Mouse (Mus musculus): ENCODE data around the gene Vmn1r174.
"Not testable (repeated sequence)": the region's sequence is repeated elsewhere in the genome, so short reads cannot be mapped to it uniquely, and the experiment has no call there.

Vmn1r174 gene

GRCm38 (mm10) chr7:23751970-23752369, at the start of gene Vmn1r174:
Gene Vmn1r174, plus strand, starts transcription at chr7:23752270.
- not testable (repeated sequence) for DNase-seq (ENCODE audit: low read depth)

DNA sequence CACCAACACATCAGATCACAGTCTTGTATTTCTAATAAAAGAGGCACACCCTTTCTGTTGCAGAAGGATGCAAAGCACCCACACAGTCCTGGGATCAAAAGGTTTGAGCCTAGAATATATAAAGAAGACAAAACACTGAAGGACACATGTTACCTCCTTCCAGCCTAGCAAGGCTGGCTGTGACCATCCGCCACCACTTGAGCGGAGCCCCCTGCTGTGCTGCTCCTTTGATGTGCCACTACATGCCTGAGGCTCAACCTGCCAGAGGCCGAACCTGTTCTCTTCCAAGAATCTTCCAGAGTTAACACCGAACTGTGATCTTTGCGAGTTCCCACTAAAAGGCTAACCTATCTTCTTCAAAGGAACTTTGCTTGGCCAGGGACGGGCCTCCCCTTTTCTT, 32.5 kb downstream of the Vmn1r174 start:
- no peak for DNase-seq (ENCODE audit: low read depth)

DNA sequence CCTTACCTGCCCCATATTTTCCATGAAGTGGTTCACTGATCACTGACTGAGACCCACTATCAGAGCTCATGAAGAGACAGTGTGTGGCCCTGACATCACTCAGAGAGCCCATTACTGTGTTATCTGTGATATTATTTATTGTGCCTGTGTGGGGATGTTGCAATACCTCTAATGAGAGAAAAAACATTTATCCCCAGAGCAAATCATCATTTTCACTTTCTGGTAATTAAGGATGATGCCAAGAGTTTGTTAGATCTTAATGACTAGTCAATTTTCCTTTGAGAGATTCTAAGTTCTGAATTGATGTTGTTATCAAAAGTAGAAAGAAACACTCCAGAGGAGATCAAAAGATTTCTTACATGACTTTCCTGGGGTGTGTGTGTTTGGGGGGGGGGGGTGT, 58.5 kb downstream of the Vmn1r174 start, which contains the start of gene Vmn1r175:
Vmn1r175 (minus strand) TSS at position 101 of the 400 bp plus-strand sequence.
- not testable (repeated sequence) for DNase-seq (ENCODE audit: low read depth)
